Mouse (Mus musculus) intestine, postnatal 0 days (tissue): ENCODE data around the gene Pef1. TPM values are rescaled to one million over a fixed set of nuclear protein-coding genes. Genes with fewer than 3 reads are reported as not detected.

Experiments used
- ATAC-seq: fragments of 200-750 bp; cut with Nextera tagmentation; 2 replicates; pipeline ENCODE4 v1.8.0; 2017; ENCODE audit warnings: mild to moderate bottlenecking, moderate TSS enrichment, moderate library complexity
- H3K27ac ChIP-seq: fragments of 300-500 bp; sonication (generic); 2 replicates; pipeline ENCODE4 v1.5.1; 2014; ENCODE audit warnings: mild to moderate bottlenecking, low read depth, low read length, moderate library complexity
- H3K27me3 ChIP-seq: fragments of 300-500 bp; sonication (generic); replicated peaks from 2 replicates; pipeline ENCODE4 v1.6.1; 2014; ENCODE audit warnings: low read length, mixed read lengths; ENCODE audit not compliant: control insufficient read depth, insufficient read depth
- H3K36me3 ChIP-seq: fragments of 300-500 bp; sonication (generic); 2 replicates; pipeline ENCODE4 v1.6.1; 2014; ENCODE audit warnings: mild to moderate bottlenecking, moderate library complexity; ENCODE audit not compliant: control insufficient read depth, insufficient read depth
- H3K4me1 ChIP-seq: fragments of 300-500 bp; sonication (generic); replicated peaks from 2 replicates; pipeline ENCODE4 v1.6.1; 2014; ENCODE audit warnings: antibody characterized with exemption, low read length, mixed read lengths; ENCODE audit not compliant: control insufficient read depth, insufficient read depth
- H3K4me2 ChIP-seq: fragments of 300-500 bp; sonication (generic); replicated peaks from 2 replicates; pipeline ENCODE4 v1.6.1; 2014; ENCODE audit warnings: low read depth, mild to moderate bottlenecking, moderate library complexity
- H3K4me3 ChIP-seq: fragments of 300-500 bp; sonication (generic); 2 replicates; pipeline ENCODE4 v1.5.1; 2014; ENCODE audit warnings: low read depth, low read length
- H3K9ac ChIP-seq: fragments of 300-500 bp; sonication (generic); 2 replicates; pipeline ENCODE4 v1.6.1; 2014; ENCODE audit warnings: mild to moderate bottlenecking, low read depth, low read length
- H3K9me3 ChIP-seq: fragments of 300-500 bp; sonication (generic); 2 replicates; pipeline ENCODE4 v1.6.1; 2016; ENCODE audit warnings: mixed run types; ENCODE audit not compliant: control insufficient read depth
- CTCF ChIP-seq: sonication (generic); IDR thresholded peaks from 2 replicates; pipeline ENCODE4 v1.5.1; 2016; ENCODE audit warnings: low read depth, mild to moderate bottlenecking, control low read depth, antibody characterized with exemption, moderate library complexity
- WGBS: fragments of 180-500 bp; shearing (Covaris S2); extraction: QIAGEN DNeasy Blood & Tissue Kit; methylation state at CpG from one replicate; pipeline ENCODE4 v1.1.7; 2014; 5-methylcytosine and 5-hydroxymethylcytosine counted together
- polyA plus RNA-seq: library from polyadenylated mRNA; unstranded; fragments of >200 nt; fragmentation: Nextera tagmentation; extraction: Ambion mirVana; gene quantifications from 2 replicates; pipeline ENCODE4 v1.2.1, GENCODE M21; 2015

The Pef1 gene
- polyA plus RNA-seq, 1 experiment from 2014 or later = 73.4 TPM

- peak; percentile 18; the same call in 1 of the 2 replicates for TF ChIP-seq CTCF
- H3K36me3 ChIP-seq = peaks cover 4% of the 10 kb centered on the region; the same call in 1 of the 2 replicates
- no peak overlapping the region for H3K4me2 ChIP-seq
- no peaks in the 10 kb centered on the region for H3K4me1 ChIP-seq
- H3K27me3 ChIP-seq = no peaks in the 10 kb centered on the region
- no peak overlapping the region for H3K27ac ChIP-seq
- H3K4me3 ChIP-seq = no peak overlapping the region
- no peak for ATAC-seq
- WGBS = 61% methylated on average over 17 of the region's 17 CpGs
- H3K9ac ChIP-seq = no peak overlapping the region
- no peaks in the 10 kb centered on the region for H3K9me3 ChIP-seq
Measured at GRCm38 (mm10) chr4:130074761-130075515, 27.4 kb upstream of the Pef1 start.

GRCm38 (mm10) chr4:130076856-130077255, 25.5 kb upstream of the Pef1 start:
- Histone ChIP-seq H3K9me3 (no peaks in the 10 kb centered on the region), H3K27ac (no peak overlapping the region), H3K4me3 (no peak overlapping the region), H3K36me3 (peaks cover 4% of the 10 kb centered on the region; the same call in 1 of the 2 replicates), H3K9ac (no peak overlapping the region), H3K4me1 (no peaks in the 10 kb centered on the region), H3K27me3 (no peaks in the 10 kb centered on the region), H3K4me2 (no peak overlapping the region)
- no peak for TF ChIP-seq CTCF
- ATAC-seq = no peak
- 57% methylated on average over 8 of the region's 8 CpGs for WGBS

- Histone ChIP-seq H3K36me3 (peaks cover 4% of the 10 kb centered on the region; the same call in 1 of the 2 replicates), H3K9me3 (no peaks in the 10 kb centered on the region), H3K9ac (no peak overlapping the region), H3K4me1 (no peaks in the 10 kb centered on the region), H3K27me3 (no peaks in the 10 kb centered on the region), H3K4me3 (no peak overlapping the region), H3K4me2 (no peak overlapping the region), H3K27ac (no peak overlapping the region)
- WGBS = 66% methylated on average over 17 of the region's 17 CpGs
- no peak; the same call in 1 of the 2 replicates for ATAC-seq
- no peak for TF ChIP-seq CTCF
Measured at GRCm38 (mm10) chr4:130078816-130079485, 23.4 kb upstream of the Pef1 start.

GRCm38 (mm10) chr4:130079521-130079920, 22.8 kb upstream of the Pef1 start:
- Histone ChIP-seq H3K4me2 (no peak overlapping the region), H3K4me1 (no peaks in the 10 kb centered on the region), H3K9ac (no peak overlapping the region), H3K4me3 (no peak overlapping the region), H3K27ac (no peak overlapping the region), H3K27me3 (no peaks in the 10 kb centered on the region), H3K36me3 (peaks cover 4% of the 10 kb centered on the region; the same call in 1 of the 2 replicates), H3K9me3 (no peaks in the 10 kb centered on the region)
- no peak for ATAC-seq
- 58% methylated on average over 3 of the region's 3 CpGs for WGBS
- TF ChIP-seq CTCF = no peak

GRCm38 (mm10) chr4:130081345-130082190, 20.8 kb upstream of the Pef1 start:
- ATAC-seq = no peak
- H3K9me3 ChIP-seq = no peaks in the 10 kb centered on the region
- H3K4me2 ChIP-seq = no peak overlapping the region
- H3K4me3 ChIP-seq = no peak overlapping the region
- no peak overlapping the region for H3K9ac ChIP-seq
- H3K27me3 ChIP-seq = no peaks in the 10 kb centered on the region
- WGBS = 75% methylated on average over 19 of the region's 19 CpGs
- no peak for TF ChIP-seq CTCF
- no peaks in the 10 kb centered on the region for H3K4me1 ChIP-seq
- no peaks in the 10 kb centered on the region for H3K36me3 ChIP-seq
- no peak overlapping the region for H3K27ac ChIP-seq

GRCm38 (mm10) chr4:130082211-130082610, 20.1 kb upstream of the Pef1 start:
- no peak overlapping the region for H3K9ac ChIP-seq
- no peak overlapping the region for H3K27ac ChIP-seq
- no peaks in the 10 kb centered on the region; the same call in 1 of the 2 replicates for H3K27me3 ChIP-seq
- no peak for ATAC-seq
- H3K9me3 ChIP-seq = no peaks in the 10 kb centered on the region
- WGBS = 41% methylated on average over 9 of the region's 9 CpGs
- TF ChIP-seq CTCF = no peak
- no peak overlapping the region for H3K4me3 ChIP-seq
- no peaks in the 10 kb centered on the region for H3K36me3 ChIP-seq
- no peaks in the 10 kb centered on the region for H3K4me1 ChIP-seq
- H3K4me2 ChIP-seq = no peak overlapping the region
